Mouse (Mus musculus): ENCODE data around the gene Mapk8ip2. TPM values are rescaled to one million over a fixed set of nuclear protein-coding genes. Genes with fewer than 3 reads are reported as not detected.

Mapk8ip2 gene
- total and polyA plus RNA-seq, 2 experiments from 2014 or later: 67.8 to 108 TPM

- Histone ChIP-seq H3K9ac (replicated peaks; ENCODE audit: low read length) (no peak overlapping the region), H3K4me2 (ENCODE audit: low read depth, low read length) (no peak overlapping the region), H3K4me1 (ENCODE audit: insufficient read depth, low read length) (peaks cover 5% of the 10 kb centered on the region; the same call in 1 of the 2 replicates), H3K27ac (no peak overlapping the region), H3K4me3 (ENCODE audit: low read length) (no peak overlapping the region), H3K36me3 (ENCODE audit: insufficient read depth, low read length) (no peaks in the 10 kb centered on the region), H3K9me3 (ENCODE audit: low read length) (no peaks in the 10 kb centered on the region), H3K27me3 (ENCODE audit: insufficient read depth, low read length) (no peaks in the 10 kb centered on the region)
- WGBS: 31% methylated on average over 2 of the region's 2 CpGs
- TF ChIP-seq CTCF (IDR thresholded peaks at IDR 0.05; ENCODE audit: low read depth): no peak
- ATAC-seq (no peak), DNase-seq (ENCODE audit: low spot score) (no peak)
These were observed 43.1 kb downstream of the Mapk8ip2 start for GRCm38 (mm10) chr15:89496841-89497240.

- Histone ChIP-seq H3K4me2 (ENCODE audit: low read depth, low read length) (peak overlapping the region; percentile 84), H3K9me3 (ENCODE audit: low read length) (no peaks in the 10 kb centered on the region), H3K4me1 (ENCODE audit: insufficient read depth, low read length) (peaks cover 5% of the 10 kb centered on the region; the same call in 1 of the 2 replicates), H3K36me3 (ENCODE audit: insufficient read depth, low read length) (no peaks in the 10 kb centered on the region), H3K27me3 (ENCODE audit: insufficient read depth, low read length) (no peaks in the 10 kb centered on the region), H3K27ac (peak overlapping the region; percentile 92; the same call in 1 of the 2 replicates), H3K9ac (replicated peaks; ENCODE audit: low read length) (0 out of 2 replicates have a peak overlapping the region, but pooled peaks have one; percentile 83), H3K4me3 (ENCODE audit: low read length) (no peak overlapping the region; the same call in 1 of the 2 replicates)
- no peak for ATAC-seq
- 33% methylated on average over 4 of the region's 4 CpGs for WGBS
- no peak for TF ChIP-seq CTCF (IDR thresholded peaks at IDR 0.05; ENCODE audit: low read depth)
- no peak for DNase-seq (ENCODE audit: low spot score)
These were observed 43.8 kb downstream of the Mapk8ip2 start for GRCm38 (mm10) chr15:89497391-89498048.

DNA sequence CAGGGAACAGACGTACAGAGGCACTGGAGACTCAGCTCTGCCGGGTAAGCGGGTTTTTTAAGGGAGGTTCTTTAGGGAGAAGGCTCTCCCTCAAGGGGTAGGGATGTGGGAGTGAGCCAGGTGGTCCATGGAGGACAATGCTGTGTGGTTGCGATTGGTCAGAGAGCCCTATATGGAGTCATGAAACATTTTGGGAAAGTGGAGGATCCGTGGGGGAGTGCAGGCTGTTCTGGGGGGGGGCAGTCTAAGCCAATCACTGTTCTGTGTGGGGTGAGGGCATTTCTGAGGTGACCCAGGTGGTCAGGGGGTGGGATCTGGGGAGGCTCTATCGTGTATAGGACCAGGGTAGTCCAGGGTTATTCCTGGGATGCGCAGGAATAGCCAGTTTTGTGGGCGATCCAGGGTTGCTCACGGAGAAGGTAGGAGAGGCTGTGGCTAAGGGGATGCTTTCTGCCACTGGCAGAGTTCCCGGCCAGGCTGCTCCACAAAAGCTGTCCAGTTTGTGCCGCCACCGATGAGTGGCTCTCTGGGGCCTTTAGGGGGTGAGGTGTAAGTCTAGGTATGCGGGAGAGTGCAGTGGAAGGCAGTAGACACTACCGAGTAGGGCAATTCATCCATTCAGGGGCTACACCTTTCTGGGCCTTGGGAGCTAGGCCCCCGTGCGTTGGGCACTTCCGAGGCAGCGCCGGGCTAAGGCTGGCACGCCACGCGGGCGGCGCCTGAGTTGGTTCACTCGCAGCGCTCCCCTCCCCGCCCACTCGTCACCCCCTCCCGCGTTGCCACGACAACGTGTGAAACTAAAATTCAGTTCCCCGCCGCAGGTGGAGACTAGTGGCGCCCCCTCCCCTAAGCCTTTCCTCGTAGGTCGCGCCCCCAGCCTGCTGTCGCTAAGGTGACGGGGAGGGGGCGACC, 44.6 kb downstream of the Mapk8ip2 start:
- Histone ChIP-seq H3K4me1 (ENCODE audit: insufficient read depth, low read length) (peaks cover 5% of the 10 kb centered on the region; the same call in 1 of the 2 replicates), H3K36me3 (ENCODE audit: insufficient read depth, low read length) (no peaks in the 10 kb centered on the region; the same call in 1 of the 2 replicates), H3K27me3 (ENCODE audit: insufficient read depth, low read length) (no peaks in the 10 kb centered on the region), H3K9me3 (ENCODE audit: low read length) (no peaks in the 10 kb centered on the region), H3K4me3 (ENCODE audit: low read length) (peak overlapping the region; percentile 86), H3K9ac (replicated peaks; ENCODE audit: low read length) (peak overlapping the region; percentile 83), H3K4me2 (ENCODE audit: low read depth, low read length) (peak overlapping the region; percentile 84), H3K27ac (peak overlapping the region; percentile 92; the same call in 1 of the 2 replicates)
- peak; percentile 83 for DNase-seq (ENCODE audit: low spot score)
- no peak; the same call in 1 of the 2 replicates for TF ChIP-seq CTCF (IDR thresholded peaks at IDR 0.05; ENCODE audit: low read depth)
- 5% methylated on average over 40 of the region's 41 CpGs for WGBS
- peak; percentile 33 for ATAC-seq

- Histone ChIP-seq H3K27me3 (ENCODE audit: insufficient read depth, low read length) (no peaks in the 10 kb centered on the region), H3K4me2 (ENCODE audit: low read depth, low read length) (peak within 1 kb of the TSS; percentile 84), H3K27ac (peak within 1 kb of the TSS; percentile 92), H3K4me3 (ENCODE audit: low read length) (peak within 1 kb of the TSS; percentile 86), H3K9me3 (ENCODE audit: low read length) (no peaks in the 10 kb centered on the region), H3K36me3 (ENCODE audit: insufficient read depth, low read length) (peaks cover 3% of the 10 kb centered on the region; the same call in 1 of the 2 replicates), H3K9ac (replicated peaks; ENCODE audit: low read length) (peak within 1 kb of the TSS; percentile 83), H3K4me1 (ENCODE audit: insufficient read depth, low read length) (peaks cover 5% of the 10 kb centered on the region; the same call in 1 of the 2 replicates)
- ATAC-seq: peak; percentile 60
- no peak for TF ChIP-seq CTCF (IDR thresholded peaks at IDR 0.05; ENCODE audit: low read depth)
- WGBS: under 1% methylated on average over 34 of the region's 72 CpGs
- peak; percentile 67 for DNase-seq (ENCODE audit: low spot score)
These were observed 45.4 kb downstream of the Mapk8ip2 start, which contains the start of gene Shank3 for GRCm38 (mm10) chr15:89498961-89499688. TSS of gene Shank3 (plus strand) at chr15:89499623.

- Histone ChIP-seq H3K4me2 (ENCODE audit: low read depth, low read length) (peak overlapping the region; percentile 84), H3K27ac (peak overlapping the region; percentile 92), H3K36me3 (ENCODE audit: insufficient read depth, low read length) (peaks cover 4% of the 10 kb centered on the region; the same call in 1 of the 2 replicates), H3K4me3 (ENCODE audit: low read length) (peak overlapping the region; percentile 86), H3K27me3 (ENCODE audit: insufficient read depth, low read length) (no peaks in the 10 kb centered on the region), H3K9me3 (ENCODE audit: low read length) (no peaks in the 10 kb centered on the region), H3K4me1 (ENCODE audit: insufficient read depth, low read length) (peaks cover 5% of the 10 kb centered on the region; the same call in 1 of the 2 replicates), H3K9ac (replicated peaks; ENCODE audit: low read length) (peak overlapping the region; percentile 83)
- ATAC-seq: peak; percentile 73
- no peak for TF ChIP-seq CTCF (IDR thresholded peaks at IDR 0.05; ENCODE audit: low read depth)
- DNase-seq (ENCODE audit: low spot score): peak; percentile 90
- WGBS: 0% methylated on average over 36 of the region's 60 CpGs
These were observed 46.1 kb downstream of the Mapk8ip2 start for GRCm38 (mm10) chr15:89499784-89500220.
